Mouse (Mus musculus) MEL (cell line): ENCODE measurements around the gene Rassf5. TPM values are rescaled to one million over a fixed set of nuclear protein-coding genes. Genes with fewer than 3 reads are reported as not detected.
A peak's percentile ranks its signal among the peaks of the same experiment; 100 is the strongest.

Experiments used
- DNase-seq: peaks from one replicate; pipeline ENCODE4 v3.0.0; 2011; ENCODE audit warnings: low read depth, low spot score
- H3K27ac ChIP-seq: 2 replicates; pipeline ENCODE4 v1.5.1; 2012; ENCODE audit warnings: low read depth, mild to moderate bottlenecking, control low read depth, low read length, moderate library complexity; ENCODE audit not compliant: control insufficient read depth
- H3K27me3 ChIP-seq, 2 experiments: fragments of 150-350 bp in 1 of 2; sonication (generic) in 1 of 2; 2 replicates each; pipeline ENCODE4 v1.6.1; 2012; ENCODE audit warnings: low read length in 2 of 2, mild to moderate bottlenecking in 2 of 2, improper control_type of control experiment in 1 of 2, moderate library complexity in 1 of 2; ENCODE audit not compliant: insufficient read depth in 2 of 2, control insufficient read depth in 1 of 2
- H3K36me3 ChIP-seq, 2 experiments: 2 replicates each; pipeline ENCODE4 v1.6.1; 2012 to 2014; ENCODE audit warnings: low read length in 2 of 2, improper control_type of control experiment in 1 of 2, inconsistent platforms in 1 of 2, mild to moderate bottlenecking in 1 of 2; ENCODE audit not compliant: insufficient read depth in 2 of 2, control insufficient read depth in 1 of 2
- H3K4me1 ChIP-seq, 2 experiments: fragments of 150-350 bp in 1 of 2; sonication (generic) in 1 of 2; 2 replicates each; pipeline ENCODE4 v1.6.1; 2012; ENCODE audit warnings: low read length in 2 of 2, improper control_type of control experiment in 1 of 2, mild to moderate bottlenecking in 1 of 2; ENCODE audit not compliant: insufficient read depth in 2 of 2, control insufficient read depth in 1 of 2
- H3K4me3 ChIP-seq, 2 experiments: fragments of 150-350 bp in 1 of 2; sonication (generic) in 1 of 2; 2 replicates each; pipeline ENCODE4 v1.5.1; 2012; ENCODE audit warnings: low read depth in 2 of 2, low read length in 2 of 2, mild to moderate bottlenecking in 2 of 2, moderate library complexity in 2 of 2, control low read depth in 1 of 2, improper control_type of control experiment in 1 of 2; ENCODE audit not compliant: control insufficient read depth in 1 of 2, insufficient read depth in 1 of 2
- H3K79me2 ChIP-seq: 2 replicates; pipeline ENCODE4 v1.6.1; 2012; ENCODE audit warnings: mild to moderate bottlenecking, low read length, moderate library complexity; ENCODE audit not compliant: control insufficient read depth, poor library complexity, insufficient read depth
- H3K9ac ChIP-seq: 2 replicates; pipeline ENCODE4 v1.6.1; 2012; ENCODE audit warnings: low read depth, mild to moderate bottlenecking, control low read depth, low read length, moderate library complexity; ENCODE audit not compliant: control insufficient read depth, poor library complexity, severe bottlenecking
- H3K9me3 ChIP-seq: fragments of 150-350 bp; sonication (generic); replicated peaks from 2 replicates; pipeline ENCODE4 v1.6.1; 2012; ENCODE audit warnings: mild to moderate bottlenecking, low read length, improper control_type of control experiment, moderate library complexity; ENCODE audit not compliant: insufficient read depth
- BHLHE40 ChIP-seq: IDR thresholded peaks from 2 replicates; pipeline ENCODE4 v1.6.1; 2012; ENCODE audit warnings: low read depth, mild to moderate bottlenecking, inconsistent platforms, low read length, improper control_type of control experiment, borderline replicate concordance
- CHD1 ChIP-seq: IDR thresholded peaks from 2 replicates; pipeline ENCODE4 v1.6.1; 2012; ENCODE audit warnings: low read depth, mild to moderate bottlenecking, inconsistent platforms, low read length, improper control_type of control experiment
- CHD2 ChIP-seq: IDR thresholded peaks from 2 replicates; pipeline ENCODE4 v1.6.1; 2011; ENCODE audit warnings: low read length, improper control_type of control experiment
- CTCF ChIP-seq, 3 experiments: IDR thresholded peaks in 2 of 3; conservative IDR thresholded peaks in 1 of 3; 2 replicates each; pipeline ENCODE4 v1.5.1; 2011 to 2012; ENCODE audit warnings: low read length in 3 of 3, low read depth in 2 of 3, mild to moderate bottlenecking in 2 of 3, improper control_type of control experiment in 1 of 3, inconsistent platforms in 1 of 3, mixed read lengths in 1 of 3, moderate library complexity in 1 of 3; ENCODE audit not compliant: control insufficient read depth in 1 of 3, insufficient read depth in 1 of 3, poor library complexity in 1 of 3, severe bottlenecking in 1 of 3
- E2F4 ChIP-seq: IDR thresholded peaks from 2 replicates; pipeline ENCODE4 v1.6.1; 2011; ENCODE audit warnings: low read depth, low read length, improper control_type of control experiment, borderline replicate concordance
- ELF1 ChIP-seq: IDR thresholded peaks from 2 replicates; pipeline ENCODE4 v1.6.1; 2014; ENCODE audit warnings: low read depth, mild to moderate bottlenecking, inconsistent platforms, low read length, improper control_type of control experiment, moderate library complexity
- EP300 ChIP-seq, 2 experiments: IDR thresholded peaks; 2 replicates each; pipeline ENCODE4 v1.6.1; 2011; ENCODE audit warnings: improper control_type of control experiment in 2 of 2, low read length in 2 of 2, low read depth in 1 of 2, mild to moderate bottlenecking in 1 of 2
- ETS1 ChIP-seq: IDR thresholded peaks from 2 replicates; pipeline ENCODE4 v1.6.1; 2012; ENCODE audit warnings: low read depth, mild to moderate bottlenecking, inconsistent platforms, low read length, improper control_type of control experiment, moderate library complexity
- GABPA ChIP-seq: IDR thresholded peaks from 2 replicates; pipeline ENCODE4 v1.6.1; 2012; ENCODE audit warnings: low read depth, mild to moderate bottlenecking, inconsistent platforms, low read length, improper control_type of control experiment, moderate library complexity
- GATA1 ChIP-seq: IDR thresholded peaks from 2 replicates; pipeline ENCODE4 v1.6.1; 2011; ENCODE audit warnings: low read depth, low read length, improper control_type of control experiment
- JUND ChIP-seq: IDR thresholded peaks from 2 replicates; pipeline ENCODE4 v1.6.1; 2011; ENCODE audit warnings: low read depth, mild to moderate bottlenecking, improper control_type of control experiment, low read length
- KAT2A ChIP-seq: conservative IDR thresholded peaks from 2 replicates; pipeline ENCODE4 v1.6.1; 2012; ENCODE audit warnings: low read depth, low read length, improper control_type of control experiment, inconsistent platforms
- MAFK ChIP-seq: IDR thresholded peaks from 2 replicates; pipeline ENCODE4 v1.6.1; 2011; ENCODE audit warnings: low read depth, mild to moderate bottlenecking, low read length, improper control_type of control experiment, borderline replicate concordance
- MAZ ChIP-seq: IDR thresholded peaks from 2 replicates; pipeline ENCODE4 v1.6.1; 2012; ENCODE audit warnings: low read depth, mild to moderate bottlenecking, inconsistent platforms, low read length, improper control_type of control experiment
- MXI1 ChIP-seq: IDR thresholded peaks from 2 replicates; pipeline ENCODE4 v1.6.1; 2011; ENCODE audit warnings: mild to moderate bottlenecking, low read depth, low read length, improper control_type of control experiment
- MYB ChIP-seq: IDR thresholded peaks from 2 replicates; pipeline ENCODE4 v1.6.1; 2011; ENCODE audit warnings: mild to moderate bottlenecking, low read depth, low read length, improper control_type of control experiment
- MYC ChIP-seq: IDR thresholded peaks from 2 replicates; pipeline ENCODE4 v1.6.1; 2011; ENCODE audit warnings: low read depth, mild to moderate bottlenecking, low read length, improper control_type of control experiment, moderate library complexity
- NRF1 ChIP-seq: IDR thresholded peaks from 2 replicates; pipeline ENCODE4 v1.6.1; 2014; ENCODE audit warnings: low read depth, mild to moderate bottlenecking, inconsistent platforms, low read length, improper control_type of control experiment, moderate library complexity; ENCODE audit not compliant: poor library complexity, insufficient read depth, severe bottlenecking
- POLR2A ChIP-seq, 2 experiments: IDR thresholded peaks; 2 replicates each; pipeline ENCODE4 v1.6.1; 2011 to 2012; ENCODE audit warnings: low read length in 2 of 2, mild to moderate bottlenecking in 2 of 2, control low read depth in 1 of 2, improper control_type of control experiment in 1 of 2, low read depth in 1 of 2, moderate library complexity in 1 of 2; ENCODE audit not compliant: control insufficient read depth in 1 of 2, insufficient read depth in 1 of 2, poor library complexity in 1 of 2
- POLR2AphosphoS2 ChIP-seq: IDR thresholded peaks from 2 replicates; pipeline ENCODE4 v1.6.1; 2011; ENCODE audit warnings: low read length, improper control_type of control experiment
- RAD21 ChIP-seq: IDR thresholded peaks from 2 replicates; pipeline ENCODE4 v1.6.1; 2011; ENCODE audit warnings: mild to moderate bottlenecking, low read depth, low read length, improper control_type of control experiment
- RCOR1 ChIP-seq: IDR thresholded peaks from 2 replicates; pipeline ENCODE4 v1.6.1; 2012; ENCODE audit warnings: low read depth, mild to moderate bottlenecking, inconsistent platforms, low read length, improper control_type of control experiment
- SIN3A ChIP-seq: IDR thresholded peaks from 2 replicates; pipeline ENCODE4 v1.6.1; 2012; ENCODE audit warnings: low read length, improper control_type of control experiment, inconsistent platforms
- SMC3 ChIP-seq: IDR thresholded peaks from 2 replicates; pipeline ENCODE4 v1.6.1; 2011; ENCODE audit warnings: low read depth, low read length, improper control_type of control experiment
- TAL1 ChIP-seq: IDR thresholded peaks from 2 replicates; pipeline ENCODE4 v1.6.1; 2012; ENCODE audit warnings: mild to moderate bottlenecking, inconsistent platforms, low read length, moderate library complexity, mixed read lengths
- TBP ChIP-seq: IDR thresholded peaks from 2 replicates; pipeline ENCODE4 v1.8.0; 2011; ENCODE audit warnings: low read depth, low read length, improper control_type of control experiment
- TCF12 ChIP-seq: IDR thresholded peaks from 2 replicates; pipeline ENCODE4 v1.6.1; 2014; ENCODE audit warnings: low read depth, mild to moderate bottlenecking, inconsistent platforms, low read length, improper control_type of control experiment, moderate library complexity
- USF1 ChIP-seq: IDR thresholded peaks from 2 replicates; pipeline ENCODE4 v1.6.1; 2014; ENCODE audit warnings: low read depth, mild to moderate bottlenecking, inconsistent platforms, low read length, improper control_type of control experiment, moderate library complexity
- USF2 ChIP-seq, 2 experiments: IDR thresholded peaks; 2 replicates each; pipeline ENCODE4 v1.6.1; 2011 to 2012; ENCODE audit warnings: improper control_type of control experiment in 2 of 2, low read length in 2 of 2, borderline replicate concordance in 1 of 2, inconsistent platforms in 1 of 2, low read depth in 1 of 2, mild to moderate bottlenecking in 1 of 2; ENCODE audit not compliant: insufficient read depth in 1 of 2
- ZKSCAN1 ChIP-seq: IDR thresholded peaks from 2 replicates; pipeline ENCODE4 v1.6.1; 2012; ENCODE audit warnings: low read depth, mild to moderate bottlenecking, inconsistent platforms, low read length, improper control_type of control experiment, moderate library complexity
- ZNF384 ChIP-seq: IDR thresholded peaks from 2 replicates; pipeline ENCODE4 v1.6.1; 2012; ENCODE audit warnings: low read depth, mild to moderate bottlenecking, inconsistent platforms, low read length, improper control_type of control experiment
- polyA plus RNA-seq, 2 experiments: library from polyadenylated mRNA; stranded (reverse) in 1 of 2; unstranded in 1 of 2; fragments of >175 nt in 1 of 2; fragments of >200 nt in 1 of 2; gene quantifications; 2 replicates each; pipeline versions ENCODE4 v1.2.1 to v1.2.4; 2012; ENCODE audit warnings: low replicate concordance in 2 of 2, low read depth in 1 of 2; ENCODE audit not compliant: insufficient read length in 2 of 2, insufficient read depth in 1 of 2, missing spikeins in 1 of 2
- total RNA-seq: library from RNA; depleted of rRNA; stranded (reverse); fragments of 300-350 nt; gene quantifications from 2 replicates; pipeline ENCODE4 v1.2.3, GENCODE M21; 2012

The Rassf5 gene
- total and polyA plus RNA-seq, 3 experiments: 14.8 to 28.8 TPM; not detected in 1

- peak; percentile 60 for DNase-seq
- H3K9me3 ChIP-seq: no peaks in the 10 kb centered on the region
- TF ChIP-seq BHLHE40 (no peak), CTCF (IDR thresholded peaks at IDR 0.05 in 2 of 3, conservative IDR thresholded peaks at IDR 0.05 in 1 of 3; ENCODE audit: control insufficient read depth in 1 of 3, insufficient read depth in 1 of 3, low read depth in 2 of 3, low read length in 3 of 3, poor library complexity in 1 of 3, severe bottlenecking in 1 of 3) (peak; percentile 19 to 29 (median 20); a peak in 3 of 6 replicates), MAZ (no peak)
- H3K9ac ChIP-seq: no peak overlapping the region
- H3K79me2 ChIP-seq: no peaks in the 10 kb centered on the region
- no peaks in the 10 kb centered on the region for H3K27me3 ChIP-seq
- no peak overlapping the region for H3K27ac ChIP-seq
- peak overlapping the region in 1 of 2 experiments; percentile 57; a peak in 1 of 4 replicates for H3K4me3 ChIP-seq
- peaks cover 0 to 6% of the 10 kb centered on the region in 2 experiments; a peak in 2 of 4 replicates for H3K36me3 ChIP-seq
- H3K4me1 ChIP-seq: peaks cover 0 to 15% of the 10 kb centered on the region in 2 experiments; a peak in 3 of 4 replicates
Measured at GRCm38 (mm10) chr1:131280280-131280679, 35.2 kb upstream of the Rassf5 start.

DNA sequence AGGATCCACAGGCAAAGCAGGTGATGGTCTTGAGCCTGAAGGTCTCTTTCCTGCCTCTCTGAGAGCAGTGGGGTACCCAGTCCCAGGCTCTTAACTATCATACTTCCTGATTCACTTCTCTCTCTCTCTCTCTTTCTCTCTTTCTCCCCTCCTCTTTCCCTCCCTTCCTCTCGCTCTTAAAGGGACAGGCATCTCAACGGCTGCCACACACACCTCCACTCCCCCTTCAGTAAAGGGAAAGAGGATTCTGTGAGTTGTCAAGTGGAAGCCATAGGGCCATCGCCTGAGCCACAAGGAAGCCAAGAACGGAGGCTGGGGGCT lies 34.4 kb upstream of the Rassf5 start, which contains the start of gene Ikbke:
Gene Ikbke, minus strand, starts transcription at position 151 of the 321 bp plus-strand sequence.
- Histone ChIP-seq H3K4me3 (peak within 1 kb of the TSS; percentile 57 to 72), H3K27ac (peak within 1 kb of the TSS; percentile 31), H3K9ac (peak within 1 kb of the TSS; percentile 59), H3K36me3 (peaks cover 0 to 6% of the 10 kb centered on the region in 2 experiments; a peak in 2 of 4 replicates), H3K79me2 (no peaks in the 10 kb centered on the region), H3K4me1 (peaks cover 0 to 15% of the 10 kb centered on the region in 2 experiments; a peak in 3 of 4 replicates), H3K9me3 (no peaks in the 10 kb centered on the region), H3K27me3 (no peaks in the 10 kb centered on the region)
- peak; percentile 76 for DNase-seq
- TF ChIP-seq SMC3: no peak
- peak; percentile 46; the same call in 1 of the 2 replicates for TF ChIP-seq MYB
- TF ChIP-seq EP300 (IDR thresholded peaks at IDR 0.05; ENCODE audit: low read depth in 1 of 2, low read length in 2 of 2): no peak
- no peak for TF ChIP-seq CHD2
- TF ChIP-seq GABPA: no peak
- no peak for TF ChIP-seq RAD21
- peak; percentile 80; the same call in 1 of the 2 replicates for TF ChIP-seq MAZ
- TF ChIP-seq MYC: no peak
- no peak for TF ChIP-seq RCOR1
- TF ChIP-seq POLR2A (IDR thresholded peaks at IDR 0.05; ENCODE audit: control insufficient read depth in 1 of 2, insufficient read depth in 1 of 2, low read depth in 1 of 2, low read length in 2 of 2, poor library complexity in 1 of 2): peak in 1 of 2 experiments; percentile 63; a peak in 2 of 4 replicates
- no peak for TF ChIP-seq POLR2AphosphoS2
- no peak for TF ChIP-seq ZNF384
- no peak for TF ChIP-seq TCF12
- no peak for TF ChIP-seq TAL1
- TF ChIP-seq CHD1: no peak
- no peak for TF ChIP-seq GATA1
- TF ChIP-seq MAFK: no peak
- TF ChIP-seq ELF1: peak; percentile 89
- peak; percentile 64; the same call in 1 of the 2 replicates for TF ChIP-seq TBP
- no peak for TF ChIP-seq BHLHE40
- TF ChIP-seq KAT2A: no peak
- TF ChIP-seq USF1: no peak
- TF ChIP-seq CTCF (IDR thresholded peaks at IDR 0.05 in 2 of 3, conservative IDR thresholded peaks at IDR 0.05 in 1 of 3; ENCODE audit: control insufficient read depth in 1 of 3, insufficient read depth in 1 of 3, low read depth in 2 of 3, low read length in 3 of 3, poor library complexity in 1 of 3, severe bottlenecking in 1 of 3): no peak
- TF ChIP-seq USF2 (IDR thresholded peaks at IDR 0.05; ENCODE audit: borderline replicate concordance in 1 of 2, insufficient read depth in 1 of 2, low read depth in 1 of 2, low read length in 2 of 2): no peak
- no peak for TF ChIP-seq NRF1
- no peak for TF ChIP-seq JUND
- no peak for TF ChIP-seq ETS1
- peak; percentile 44; the same call in 1 of the 2 replicates for TF ChIP-seq MXI1
- no peak for TF ChIP-seq ZKSCAN1
- TF ChIP-seq E2F4: no peak
- TF ChIP-seq SIN3A: peak; percentile 93
